ENCODE assay signal across 8 mouse cellular contexts in the genomic region with DNA sequence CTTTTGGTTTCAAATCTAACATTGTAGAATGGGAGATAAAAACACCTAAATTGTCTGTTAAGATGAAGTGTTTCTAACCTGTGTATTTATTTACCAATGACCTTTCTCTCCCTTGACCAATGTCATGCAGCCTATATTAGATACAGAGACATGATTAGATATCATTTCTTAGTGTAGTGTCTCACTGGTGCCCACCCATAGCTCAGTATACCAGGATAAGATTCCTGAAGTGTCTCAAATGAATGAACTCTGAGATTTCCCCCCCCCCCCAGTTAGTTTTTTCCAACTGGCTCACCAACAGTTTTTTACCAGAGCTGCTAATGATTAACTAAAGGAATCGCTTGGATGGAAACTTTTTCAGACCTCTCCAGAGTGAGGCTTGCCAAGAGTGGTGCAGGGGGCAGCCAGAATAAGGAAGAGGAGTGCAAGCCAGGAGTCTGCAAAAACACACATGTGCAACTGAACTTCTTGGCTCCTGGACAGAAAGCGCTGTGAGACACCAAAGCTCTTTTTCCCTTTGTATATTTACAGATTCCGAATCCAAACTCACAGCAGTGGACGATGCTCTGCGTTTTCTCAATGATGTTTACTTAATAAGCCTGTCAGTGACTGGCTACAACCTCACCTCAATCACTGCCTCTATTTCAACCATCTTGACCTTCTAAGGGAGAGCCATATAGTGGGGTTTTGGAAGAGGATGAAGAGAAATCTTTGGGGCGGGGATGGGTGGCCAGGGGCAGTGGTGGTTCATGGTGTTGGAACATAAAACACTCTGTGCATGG.
DNase-seq lines count a peak whose midpoint lies in the region; ATAC-seq and TF ChIP-seq lines count a peak whose summit lies in the region.

No protein-coding gene starts in this region.

- no peaks in the 10 kb centered on the region for H3K79me2 ChIP-seq in heart, adult 2 months (replicated peaks; ENCODE audit: control insufficient read depth, insufficient read depth, low read length)

- H3K27me3 ChIP-seq in midbrain, postnatal 0 days (ENCODE audit: insufficient read depth, low read length): no peaks in the 10 kb centered on the region
- H3K27me3 ChIP-seq in midbrain, embryonic 13.5 days: no peaks in the 10 kb centered on the region
- no peaks in the 10 kb centered on the region for H3K27me3 ChIP-seq in heart, adult 2 months (ENCODE audit: control insufficient read depth, insufficient read depth, low read length)
- H3K27me3 ChIP-seq in kidney, embryonic 15.5 days: no peaks in the 10 kb centered on the region
- no peaks in the 10 kb centered on the region for H3K27me3 ChIP-seq in lung, postnatal 0 days (replicated peaks; ENCODE audit: insufficient read depth, low read length)

- H3K4me2 ChIP-seq in midbrain, postnatal 0 days (ENCODE audit: low read depth, low read length, poor library complexity, severe bottlenecking): no peak overlapping the region
- no peak overlapping the region for H3K4me2 ChIP-seq in midbrain, embryonic 13.5 days (replicated peaks)
- no peak overlapping the region for H3K4me2 ChIP-seq in kidney, embryonic 15.5 days
- H3K4me2 ChIP-seq in lung, postnatal 0 days (replicated peaks; ENCODE audit: low read depth, low read length): no peak overlapping the region

- no peaks in the 10 kb centered on the region for H3K36me3 ChIP-seq in midbrain, postnatal 0 days (ENCODE audit: insufficient read depth, low read length)
- no peaks in the 10 kb centered on the region for H3K36me3 ChIP-seq in midbrain, embryonic 13.5 days
- peaks cover 3% of the 10 kb centered on the region for H3K36me3 ChIP-seq in heart, adult 2 months (ENCODE audit: control insufficient read depth, insufficient read depth, low read length)
- no peaks in the 10 kb centered on the region for H3K36me3 ChIP-seq in kidney, embryonic 15.5 days
- H3K36me3 ChIP-seq in lung, postnatal 0 days (ENCODE audit: insufficient read depth, low read length): no peaks in the 10 kb centered on the region

- TF ChIP-seq POLR2A in heart, adult 2 months (IDR thresholded peaks at IDR 0.05; ENCODE audit: insufficient read depth, low read depth, low read length): no peak

- H3K9me3 ChIP-seq in midbrain, postnatal 0 days (ENCODE audit: low read length): no peaks in the 10 kb centered on the region
- no peaks in the 10 kb centered on the region for H3K9me3 ChIP-seq in midbrain, embryonic 13.5 days
- H3K9me3 ChIP-seq in kidney, embryonic 15.5 days (replicated peaks): no peaks in the 10 kb centered on the region
- no peaks in the 10 kb centered on the region for H3K9me3 ChIP-seq in lung, postnatal 0 days (ENCODE audit: low read length)

- no peak overlapping the region for H3K27ac ChIP-seq in midbrain, postnatal 0 days (ENCODE audit: low read depth, low read length)
- no peak overlapping the region for H3K27ac ChIP-seq in midbrain, embryonic 13.5 days
- H3K27ac ChIP-seq in heart, adult 2 months: no peak overlapping the region
- peak overlapping the region; percentile 78 for H3K27ac ChIP-seq in kidney, embryonic 15.5 days
- H3K27ac ChIP-seq in lung, postnatal 0 days (ENCODE audit: low read length): peak overlapping the region; percentile 47

- no peaks in the 10 kb centered on the region for H3K4me1 ChIP-seq in midbrain, postnatal 0 days (ENCODE audit: insufficient read depth, low read length)
- no peaks in the 10 kb centered on the region for H3K4me1 ChIP-seq in midbrain, embryonic 13.5 days (replicated peaks)
- no peaks in the 10 kb centered on the region; the same call in 1 of the 2 replicates for H3K4me1 ChIP-seq in heart, adult 2 months (ENCODE audit: control insufficient read depth, insufficient read depth, low read length)
- peaks cover 40% of the 10 kb centered on the region for H3K4me1 ChIP-seq in kidney, embryonic 15.5 days
- H3K4me1 ChIP-seq in lung, postnatal 0 days (ENCODE audit: insufficient read depth, low read depth, low read length): peaks cover 18% of the 10 kb centered on the region; the same call in 1 of the 2 replicates

- peak; percentile 74 for DNase-seq in midbrain, postnatal 0 days (ENCODE audit: low spot score)
- DNase-seq in heart, adult 2 months: peak; percentile 32 to 58
- peak; percentile 89 for DNase-seq in lung, postnatal 0 days (ENCODE audit: low spot score)
- no peak for DNase-seq in spleen, postnatal 14 days (ENCODE audit: low spot score in 2 of 2)
- DNase-seq in thymus, postnatal 0 days (ENCODE audit: low spot score): no peak
- no peak for DNase-seq in left cerebral cortex, adult 18-20 months (ENCODE audit: low spot score in 2 of 2)

- no peak overlapping the region for H3K4me3 ChIP-seq in midbrain, postnatal 0 days (ENCODE audit: low read depth, low read length)
- H3K4me3 ChIP-seq in midbrain, embryonic 13.5 days (replicated peaks): no peak overlapping the region
- no peak overlapping the region for H3K4me3 ChIP-seq in heart, adult 2 months
- no peak overlapping the region for H3K4me3 ChIP-seq in kidney, embryonic 15.5 days (replicated peaks)
- no peak overlapping the region for H3K4me3 ChIP-seq in lung, postnatal 0 days (ENCODE audit: low read depth, low read length)

- TF ChIP-seq EP300 in heart, adult 2 months (IDR thresholded peaks at IDR 0.05; ENCODE audit: insufficient read depth, low read depth, low read length): no peak
- peak; percentile 13; the same call in 1 of the 2 replicates for TF ChIP-seq EP300 in lung, postnatal 0 days (IDR thresholded peaks at IDR 0.05)

- no peak for TF ChIP-seq CTCF in midbrain, postnatal 0 days (IDR thresholded peaks at IDR 0.05)
- no peak for TF ChIP-seq CTCF in heart, adult 2 months (IDR thresholded peaks at IDR 0.05)
- no peak for TF ChIP-seq CTCF in lung, postnatal 0 days (IDR thresholded peaks at IDR 0.05)

- ATAC-seq in midbrain, postnatal 0 days (ENCODE audit: low FRiP score): no peak
- no peak for ATAC-seq in midbrain, embryonic 13.5 days
- peak; percentile 94 for ATAC-seq in kidney, embryonic 15.5 days (replicated peaks; ENCODE audit: low FRiP score)
- peak; percentile 63 for ATAC-seq in lung, postnatal 0 days

- WGBS in midbrain, postnatal 0 days: 64% methylated on average over 6 of the region's 6 CpGs
- WGBS in midbrain, embryonic 13.5 days: 81% methylated on average over 6 of the region's 6 CpGs
- 36% methylated on average over 6 of the region's 6 CpGs for WGBS in heart, adult 2 months
- WGBS in kidney, embryonic 15.5 days: 49% methylated on average over 6 of the region's 6 CpGs
- WGBS in lung, postnatal 0 days: 25% methylated on average over 6 of the region's 6 CpGs

- H3K9ac ChIP-seq in midbrain, postnatal 0 days (replicated peaks; ENCODE audit: low read length, poor library complexity, severe bottlenecking): no peak overlapping the region
- no peak overlapping the region for H3K9ac ChIP-seq in midbrain, embryonic 13.5 days (replicated peaks)
- H3K9ac ChIP-seq in heart, adult 2 months (ENCODE audit: low read depth, low read length): no peak overlapping the region
- H3K9ac ChIP-seq in kidney, embryonic 15.5 days: no peak overlapping the region
- H3K9ac ChIP-seq in lung, postnatal 0 days (replicated peaks; ENCODE audit: low read depth): no peak overlapping the region

- intact Hi-C loops in heart, adult 2 months (cut with DNase I): loop anchor here (5.0 kb wide), 1 partner anchor 65 kb away; no protein-coding TSS in a partner anchor

Comparison
In these comparisons a context has a peak if more than half of its experiments do, and no peak if none do; other contexts are left out.
1. ATAC-seq: peak in kidney, embryonic 15.5 days (single experiment) and lung, postnatal 0 days (single experiment); none in midbrain, postnatal 0 days (single experiment) and midbrain, embryonic 13.5 days (single experiment).
2. DNase-seq: peak in midbrain, postnatal 0 days (single experiment), heart, adult 2 months (2 of 2) and lung, postnatal 0 days (single experiment); none in spleen, postnatal 14 days (0 of 2), thymus, postnatal 0 days (single experiment) and left cerebral cortex, adult 18-20 months (0 of 2).
3. H3K27ac ChIP-seq: peak in kidney, embryonic 15.5 days (single experiment) and lung, postnatal 0 days (single experiment); none in midbrain, postnatal 0 days (single experiment), midbrain, embryonic 13.5 days (single experiment) and heart, adult 2 months (single experiment).